Mouse (Mus musculus): ENCODE data around the gene Gm4836.
"Not testable (repeated sequence)": the region's sequence is repeated elsewhere in the genome, so short reads cannot be mapped to it uniquely, and the experiment has no call there.

Gm4836 gene

DNA sequence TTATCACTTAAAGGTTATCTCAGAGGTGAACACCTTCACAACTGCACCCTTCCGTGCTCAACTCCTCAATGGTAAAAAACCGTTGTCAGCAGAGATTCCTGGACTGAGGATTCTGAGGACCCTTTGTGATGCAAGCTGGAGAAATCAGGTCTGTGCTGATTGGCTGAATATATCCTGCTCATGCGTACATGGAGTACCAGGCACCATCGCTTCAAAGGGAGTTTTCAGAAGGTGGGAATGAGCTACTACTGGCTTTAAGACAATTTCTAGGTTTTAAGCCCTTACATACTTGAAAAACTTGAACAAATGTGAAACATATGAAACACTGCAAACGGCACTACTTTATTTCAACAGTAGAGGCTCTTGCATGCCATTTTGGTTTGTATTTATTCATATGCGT lies at the start of gene Gm4836:
Gene Gm4836, minus strand, starts transcription at position 101 of the 400 bp plus-strand sequence.
- ATAC-seq (ENCODE audit: low TSS enrichment) = not testable (repeated sequence)

Measured in frontal cortex, adult (tissue).